Mouse (Mus musculus): ENCODE measurements around the gene Garnl3.

The Garnl3 gene

DNA sequence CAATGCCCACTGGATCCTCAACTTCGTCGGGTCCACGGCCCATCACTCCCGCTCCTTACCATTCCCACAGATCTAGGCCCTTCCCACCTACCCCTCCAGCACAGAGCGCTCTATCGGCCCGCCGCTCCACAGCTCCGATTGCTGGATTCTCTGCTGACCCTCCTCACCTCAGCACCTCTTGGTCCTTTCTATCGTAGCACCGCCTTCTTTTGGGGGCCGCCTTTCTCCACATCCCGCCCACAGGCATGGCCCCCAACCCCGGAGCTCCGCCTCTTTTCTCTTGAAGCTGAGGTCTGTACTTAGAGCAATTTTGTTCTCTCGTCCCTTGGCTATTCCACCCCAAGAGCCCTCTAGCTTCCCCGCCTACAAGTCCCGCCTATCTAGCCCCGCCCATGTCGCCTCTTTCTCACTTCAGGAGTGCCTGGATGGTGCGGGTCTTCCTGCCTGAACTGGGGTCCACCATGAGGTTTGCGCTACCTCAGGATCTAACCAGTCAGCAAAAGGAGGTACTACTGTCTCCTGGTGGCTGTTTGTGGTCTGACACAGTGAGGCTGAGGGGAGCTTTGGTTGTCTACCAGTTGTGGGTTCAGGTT, at the start of gene Garnl3:
Gene Garnl3 (minus strand): TSS at position 155 of the 593 bp plus-strand sequence.
- peak; percentile 74 to 81 for DNase-seq (ENCODE audit: low spot score in 2 of 2)

DNA sequence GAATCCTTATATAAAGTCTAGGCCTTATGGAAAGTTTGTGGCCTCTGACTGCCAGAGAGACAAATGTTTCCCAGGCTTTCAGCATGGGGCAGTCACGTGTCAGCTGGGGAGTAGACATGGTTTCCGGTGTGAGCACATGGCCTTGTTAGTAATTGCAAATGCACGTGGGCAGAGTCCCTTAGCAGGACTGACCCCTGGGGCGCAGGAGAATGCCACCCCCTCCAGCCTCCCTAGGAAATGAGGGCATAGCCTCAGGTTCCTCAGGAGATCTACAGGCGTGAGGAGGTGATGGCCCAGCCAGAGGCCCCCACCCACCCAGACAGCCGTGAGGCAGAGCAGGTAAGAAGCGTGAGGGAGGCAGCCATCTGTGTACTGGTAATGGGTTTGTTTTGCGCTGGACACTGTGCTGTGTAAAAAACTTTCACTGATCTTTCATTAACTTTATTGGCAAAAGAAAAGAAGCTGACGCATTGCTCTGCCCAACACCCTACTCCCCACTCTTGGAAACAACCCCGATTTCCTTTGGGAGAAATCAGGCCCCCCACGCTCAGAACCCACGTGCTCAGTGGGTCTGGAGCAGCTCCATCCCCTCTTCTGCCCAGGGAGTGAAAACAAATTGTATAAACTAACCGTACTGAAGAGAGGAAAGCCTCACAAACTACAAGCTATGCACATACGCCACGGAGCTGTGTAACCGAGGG, 48.6 kb upstream of the Garnl3 start:
- no peak for DNase-seq (ENCODE audit: low spot score in 2 of 2)

DNA sequence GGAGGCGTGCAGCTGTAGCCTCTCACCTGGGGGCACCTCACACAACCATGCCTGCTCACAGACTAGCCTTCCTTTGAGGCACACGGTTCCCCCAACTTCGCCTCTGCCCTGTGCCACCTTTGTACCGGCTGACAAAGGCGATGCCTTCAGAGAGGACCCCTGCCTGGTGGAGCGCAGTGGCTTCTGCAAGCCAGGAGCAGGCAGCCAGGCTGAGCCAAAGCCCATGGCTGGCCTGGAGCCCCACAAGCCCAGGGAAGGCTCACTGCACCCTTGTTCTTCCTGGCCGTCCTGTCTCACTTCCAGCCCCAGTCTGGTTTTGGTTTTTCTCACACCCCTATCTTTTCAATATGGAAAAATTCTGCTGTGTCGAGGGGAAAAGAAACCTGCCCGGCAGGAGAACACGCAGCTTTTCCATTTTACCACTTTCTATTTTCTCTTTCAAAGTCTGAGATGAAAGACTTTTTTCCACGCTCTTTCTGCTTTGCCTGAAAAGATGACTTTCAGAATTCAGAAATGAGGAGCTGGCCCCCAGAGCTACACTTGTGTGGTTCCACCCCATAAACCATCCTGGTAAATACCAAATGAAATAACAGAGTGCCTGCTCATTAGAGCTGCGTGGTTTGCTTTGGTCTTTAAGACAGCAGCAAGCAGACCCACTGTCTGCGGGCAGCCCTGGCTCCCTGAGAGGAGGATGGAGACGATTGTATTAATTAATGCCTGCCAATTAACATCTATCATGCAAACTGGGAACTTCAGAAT, 47.9 kb upstream of the Garnl3 start:
- DNase-seq (ENCODE audit: low spot score in 2 of 2) = no peak

DNA sequence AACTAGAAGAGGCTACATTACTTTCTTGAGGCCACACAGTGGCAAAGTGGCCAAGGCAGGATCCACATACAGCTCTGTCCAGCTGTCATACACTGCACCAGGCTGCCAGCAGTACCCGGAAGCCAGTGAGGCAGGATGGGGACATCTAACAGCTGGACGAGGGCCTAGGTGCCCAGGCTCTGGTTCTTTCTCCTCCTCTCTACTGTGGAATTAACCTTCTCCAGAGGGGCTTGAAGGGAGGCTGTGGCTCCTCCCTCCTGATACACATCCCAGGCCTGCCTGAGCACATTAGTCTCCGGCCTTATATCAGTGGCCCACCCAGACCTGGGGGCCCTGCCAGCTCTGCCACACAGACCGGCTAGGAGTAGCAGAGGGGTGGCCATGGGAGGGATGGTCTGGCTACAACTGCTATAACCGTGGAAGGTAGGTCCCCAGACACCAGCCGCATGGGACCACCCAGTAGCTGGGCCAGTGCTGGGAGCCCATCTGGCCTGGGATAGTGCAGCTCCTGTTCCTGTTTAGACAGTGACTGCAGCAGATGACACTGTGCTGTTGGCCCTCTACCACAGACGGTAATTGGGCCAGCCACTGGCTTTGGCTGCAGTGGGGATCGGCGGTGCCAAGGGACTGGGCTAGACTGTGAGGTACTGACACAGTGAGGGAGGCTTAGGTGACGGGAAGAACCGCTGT, 46.9 kb upstream of the Garnl3 start:
- no peak for DNase-seq (ENCODE audit: low spot score in 2 of 2)

DNA sequence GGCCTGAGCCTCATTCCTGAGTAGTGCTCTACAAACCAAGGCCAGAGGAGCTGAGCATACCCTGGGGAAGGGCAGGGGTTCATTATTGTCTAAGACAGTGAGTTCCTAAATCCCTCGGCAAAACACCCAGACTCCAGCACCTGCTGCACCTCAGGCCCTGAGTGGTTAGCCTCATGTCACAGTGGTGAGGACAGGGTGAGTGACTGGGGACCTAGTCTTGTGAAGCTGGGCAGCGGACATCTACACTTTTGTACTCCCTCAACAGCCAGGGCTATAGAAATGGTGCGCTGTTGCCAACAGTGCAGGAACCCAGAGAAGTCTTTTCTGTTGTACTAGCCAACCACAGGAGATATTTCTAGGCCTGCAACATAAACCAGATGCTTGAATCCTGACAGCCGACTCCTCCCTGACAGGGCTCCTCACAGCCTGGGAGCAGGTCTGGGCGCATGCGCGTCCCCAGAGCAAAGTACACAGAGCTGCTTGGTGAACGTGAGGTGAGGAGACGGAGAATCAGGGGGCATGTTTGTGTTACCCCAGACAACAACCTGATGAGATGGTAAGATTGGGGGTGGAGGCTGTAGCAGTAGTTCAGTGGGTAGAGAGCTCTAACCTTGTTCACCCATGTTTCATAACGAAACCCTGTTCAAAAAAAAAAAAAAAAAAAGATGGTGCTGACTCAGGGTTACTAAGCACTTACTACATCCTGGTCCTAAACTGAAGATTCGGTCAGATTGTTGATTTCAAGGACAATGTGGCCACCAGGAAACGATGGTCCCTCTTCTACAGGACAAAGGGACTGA, 46.2 kb upstream of the Garnl3 start:
- DNase-seq (ENCODE audit: low spot score in 2 of 2) = no peak

DNA sequence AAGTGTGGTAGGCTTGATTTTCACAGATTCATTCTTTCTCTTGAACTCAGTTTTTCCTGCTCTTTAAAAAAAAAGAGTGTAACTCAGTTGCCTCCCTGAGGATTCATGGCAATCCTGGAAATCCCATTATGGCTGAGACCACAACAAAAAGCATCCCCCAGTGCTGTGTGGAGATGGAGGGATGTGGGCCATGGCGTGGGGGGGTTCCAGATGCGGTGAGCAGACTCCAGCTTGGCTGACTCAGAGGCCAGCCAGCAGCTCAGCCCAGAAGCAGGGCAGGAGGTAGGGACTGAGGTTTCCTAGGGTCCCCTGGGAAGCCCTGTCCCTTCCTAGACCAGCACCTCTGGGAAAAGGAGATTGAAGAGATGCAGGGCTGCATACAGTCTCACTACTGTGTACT, 45.5 kb upstream of the Garnl3 start:
- no peak for DNase-seq (ENCODE audit: low spot score in 2 of 2)

DNA sequence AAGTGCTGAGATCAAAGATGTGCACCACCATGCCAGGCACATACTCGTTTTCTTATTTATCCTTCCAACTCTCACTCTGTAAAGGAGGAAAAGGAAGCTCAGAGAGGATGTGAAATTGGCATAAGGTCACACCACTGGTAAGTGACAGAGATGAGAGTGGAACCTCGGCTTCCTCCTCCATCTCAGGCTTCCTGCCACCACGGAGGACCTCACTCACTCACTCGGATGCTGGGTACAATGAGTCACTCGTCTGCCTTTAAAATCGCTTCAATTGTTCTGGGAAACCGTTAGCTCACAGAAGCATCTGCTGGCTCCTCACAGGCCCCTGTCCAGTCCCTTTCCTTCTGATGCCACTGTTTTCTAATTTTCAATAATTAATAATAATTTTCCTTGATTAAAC, 45.1 kb upstream of the Garnl3 start:
- no peak for DNase-seq (ENCODE audit: low spot score in 2 of 2)

DNA sequence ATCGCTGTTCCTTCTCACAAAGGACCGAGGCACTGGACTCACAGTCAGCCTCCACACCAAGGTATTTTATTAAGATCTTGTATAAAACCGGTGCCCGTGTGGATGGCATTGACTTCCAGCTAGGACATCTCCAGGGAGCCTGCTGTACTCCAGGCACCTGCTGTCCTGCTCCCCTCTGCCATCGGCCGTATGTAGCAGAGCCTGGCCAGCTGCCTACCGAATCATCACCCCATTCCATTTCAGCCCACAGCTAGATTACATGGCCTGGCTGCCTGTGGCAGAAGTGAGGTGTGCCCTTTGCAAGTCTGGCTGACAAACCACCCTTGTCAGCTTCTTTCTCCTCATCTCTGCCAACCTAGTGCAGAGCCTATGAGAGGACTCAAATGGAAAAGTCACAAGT, 42.2 kb upstream of the Garnl3 start:
- DNase-seq (ENCODE audit: low spot score in 2 of 2) = no peak

DNA sequence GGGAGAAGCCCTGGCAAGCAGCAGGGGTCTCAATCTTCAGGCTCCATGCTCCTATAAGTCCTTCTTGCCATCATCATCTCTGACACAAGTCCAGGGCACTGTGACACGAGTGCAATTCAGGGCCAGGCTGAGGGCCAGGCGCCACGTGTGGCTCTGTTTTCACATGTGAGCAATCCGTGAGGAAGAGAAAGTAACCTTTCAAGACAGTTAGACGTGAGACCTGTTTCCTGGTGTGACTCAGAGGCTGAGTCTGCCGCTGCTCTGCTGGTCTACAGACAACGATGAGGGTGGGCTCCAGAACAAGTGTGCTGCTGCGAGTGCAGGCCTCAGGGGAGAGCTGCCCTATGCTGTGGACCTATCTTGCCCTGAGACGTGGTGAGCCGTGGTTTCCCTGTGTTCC, 41.7 kb upstream of the Garnl3 start:
- DNase-seq (ENCODE audit: low spot score in 2 of 2) = no peak

DNA sequence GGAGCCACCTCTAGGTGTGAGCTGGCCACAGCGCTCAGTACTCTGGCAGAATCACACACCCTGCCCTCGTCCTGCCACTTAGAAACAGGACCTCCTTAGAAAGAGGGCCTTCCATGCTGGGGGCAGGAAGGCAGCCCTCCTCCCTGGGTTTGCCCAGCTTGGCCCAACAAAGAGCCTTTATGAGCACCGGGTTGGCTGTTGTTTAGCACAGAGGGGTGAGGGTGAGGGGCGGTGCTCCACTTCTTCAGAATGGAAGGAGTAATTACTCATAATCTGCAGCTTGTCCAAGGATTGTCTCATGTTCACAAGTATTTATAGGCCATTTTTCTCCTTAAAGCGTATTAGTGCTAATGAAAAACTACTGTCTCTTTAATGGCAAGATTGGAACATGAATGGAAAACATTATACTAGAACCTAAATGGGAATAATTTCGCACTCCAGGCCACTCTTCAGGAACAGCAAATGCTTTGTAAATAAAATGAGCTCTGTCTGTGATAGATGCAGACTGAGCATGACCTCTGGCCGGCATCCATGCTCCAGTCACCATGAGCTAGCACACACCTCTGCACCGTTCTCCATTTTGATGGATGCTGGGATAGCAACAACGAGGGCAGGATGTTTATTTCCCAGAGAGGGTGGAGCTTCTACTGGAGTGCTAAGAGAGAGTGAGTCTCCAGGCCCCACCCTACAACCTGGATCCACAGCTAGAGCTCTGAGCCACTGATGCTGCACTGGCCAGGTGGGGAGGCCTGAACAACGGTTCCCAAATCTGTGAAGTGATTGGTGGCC, 39.5 kb upstream of the Garnl3 start:
- DNase-seq (ENCODE audit: low spot score in 2 of 2) = no peak

DNA sequence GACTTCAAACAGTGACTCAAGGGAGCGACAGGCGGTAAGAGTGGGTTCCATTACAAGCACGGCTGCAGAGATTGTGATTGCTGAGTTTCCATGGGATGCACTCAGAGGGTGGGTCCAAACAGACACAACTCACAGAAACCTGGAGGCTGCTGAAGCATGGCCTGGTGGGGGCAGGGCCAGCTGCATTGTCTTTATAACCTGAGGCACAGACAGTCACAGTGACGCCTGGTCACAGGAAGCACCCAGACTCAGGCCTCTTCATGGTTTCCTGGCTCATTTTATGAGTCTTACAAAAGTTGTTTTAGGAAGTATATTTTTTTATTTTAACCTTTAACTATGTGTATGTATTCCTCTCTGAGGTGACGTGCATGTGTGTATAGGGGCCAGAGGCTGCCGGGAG, 38.0 kb upstream of the Garnl3 start:
- no peak for DNase-seq (ENCODE audit: low spot score in 2 of 2)

DNA sequence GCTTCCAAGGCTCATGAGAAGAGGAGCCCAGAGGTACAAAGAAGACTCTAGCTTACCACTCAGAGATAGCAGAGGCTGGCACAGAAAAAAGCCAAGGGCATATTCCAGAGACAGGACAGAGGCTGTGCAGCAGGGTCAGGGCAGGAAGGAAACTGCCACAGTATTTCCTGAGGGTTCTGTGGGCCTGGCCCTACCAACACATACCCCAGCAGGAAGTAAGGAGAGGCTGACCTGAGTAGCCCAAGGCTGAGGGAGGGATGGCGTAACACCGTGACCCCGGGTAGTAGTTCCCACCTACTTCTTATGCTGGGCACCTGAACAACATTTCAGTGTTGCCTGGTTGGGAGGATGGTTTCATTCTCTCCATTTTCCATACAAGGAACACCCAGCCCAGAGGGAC, 35.6 kb upstream of the Garnl3 start:
- DNase-seq (ENCODE audit: low spot score in 2 of 2) = no peak

DNA sequence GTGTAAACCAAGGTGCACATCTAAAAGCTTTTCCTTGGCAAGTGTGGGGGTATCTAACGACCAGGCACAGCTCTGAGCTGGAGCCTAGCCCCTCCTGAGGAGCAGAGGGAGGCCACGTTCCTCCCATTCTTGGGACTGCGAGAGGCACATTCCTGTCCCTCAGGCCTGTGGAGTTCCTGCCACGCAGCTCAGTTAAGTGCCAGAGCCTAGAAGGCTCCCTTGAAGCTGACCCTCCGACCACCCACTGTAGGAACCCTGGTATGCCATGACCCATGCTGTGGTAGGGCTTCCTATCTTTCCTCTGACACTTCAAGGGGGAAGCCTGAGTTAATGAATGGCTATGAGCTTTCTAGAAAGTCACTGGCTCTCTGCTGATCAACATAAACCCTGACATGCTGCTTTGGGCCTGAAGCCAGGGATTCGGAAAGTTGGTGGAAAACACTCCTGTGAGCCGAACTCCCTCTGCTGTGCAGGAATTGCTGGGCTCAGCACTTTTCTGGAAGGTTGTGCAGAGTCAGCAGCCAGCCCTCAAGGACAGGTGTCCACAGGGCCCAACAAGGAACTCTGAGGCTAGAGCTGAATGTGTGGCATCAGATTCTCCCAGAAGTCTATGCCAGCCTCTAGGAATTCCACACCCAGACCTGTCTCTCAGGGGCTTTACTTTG, 34.4 kb upstream of the Garnl3 start:
- DNase-seq (ENCODE audit: low spot score in 2 of 2) = no peak

DNA sequence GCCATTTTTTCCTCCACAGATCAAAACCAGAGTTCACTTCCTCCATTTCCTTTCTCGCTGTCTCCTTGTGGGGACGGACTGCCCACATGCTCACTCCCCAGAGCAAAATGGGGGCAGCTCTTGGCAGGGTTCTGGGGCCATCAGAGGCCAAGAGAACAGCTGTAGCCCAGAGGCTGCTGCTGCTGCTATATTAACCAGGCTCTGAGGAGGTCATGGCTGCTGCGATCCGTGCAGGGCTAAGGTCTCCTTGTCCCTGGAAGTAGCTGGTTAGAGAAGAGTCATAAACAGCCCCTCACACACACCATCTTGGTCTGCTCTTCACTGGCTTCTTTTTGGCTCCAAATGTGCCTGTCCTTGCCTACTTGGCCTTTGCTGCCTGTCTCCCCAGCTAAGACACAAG, 33.8 kb upstream of the Garnl3 start:
- DNase-seq (ENCODE audit: low spot score in 2 of 2) = no peak

DNA sequence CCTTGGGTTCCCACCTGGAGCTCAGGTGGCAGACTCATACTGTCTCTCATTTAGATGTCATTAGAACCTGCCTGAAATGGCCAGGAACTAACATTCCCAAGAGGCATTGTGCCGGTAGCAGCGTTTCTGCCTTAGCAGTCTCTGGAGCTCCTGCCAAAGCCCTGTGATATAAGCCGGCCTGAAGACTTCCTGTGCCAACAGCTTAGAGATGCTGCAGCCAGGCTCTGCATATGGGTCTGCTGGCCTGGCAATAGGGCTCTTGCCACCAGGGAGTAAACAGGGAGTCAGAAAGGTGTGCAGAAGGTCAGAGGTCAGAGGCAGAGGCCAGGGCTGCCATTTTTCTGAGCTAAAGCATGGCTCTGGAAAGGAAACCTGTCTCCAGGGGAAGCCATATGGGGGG, 33.2 kb upstream of the Garnl3 start:
- DNase-seq (ENCODE audit: low spot score in 2 of 2) = no peak

DNA sequence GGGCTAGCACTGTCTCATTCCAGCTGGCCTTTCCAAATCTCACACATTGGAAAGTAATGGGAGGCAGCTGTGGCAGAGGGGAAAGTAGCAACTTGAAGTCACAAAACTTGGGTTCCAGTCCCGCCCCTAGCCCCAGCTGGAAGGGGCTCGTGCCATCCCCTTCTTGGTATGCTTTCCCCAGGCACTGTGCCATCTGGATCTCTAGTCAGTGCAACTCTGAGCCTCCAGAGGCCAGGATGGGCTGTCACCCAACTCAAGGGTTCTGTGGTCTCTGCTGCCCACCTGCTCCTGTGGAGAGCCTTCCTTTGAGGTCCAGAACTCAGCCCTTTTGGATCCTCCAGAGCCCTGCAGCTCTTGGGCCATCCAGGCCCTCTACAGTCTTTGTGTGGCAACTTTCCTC, 30.7 kb upstream of the Garnl3 start:
- no peak for DNase-seq (ENCODE audit: low spot score in 2 of 2)

DNA sequence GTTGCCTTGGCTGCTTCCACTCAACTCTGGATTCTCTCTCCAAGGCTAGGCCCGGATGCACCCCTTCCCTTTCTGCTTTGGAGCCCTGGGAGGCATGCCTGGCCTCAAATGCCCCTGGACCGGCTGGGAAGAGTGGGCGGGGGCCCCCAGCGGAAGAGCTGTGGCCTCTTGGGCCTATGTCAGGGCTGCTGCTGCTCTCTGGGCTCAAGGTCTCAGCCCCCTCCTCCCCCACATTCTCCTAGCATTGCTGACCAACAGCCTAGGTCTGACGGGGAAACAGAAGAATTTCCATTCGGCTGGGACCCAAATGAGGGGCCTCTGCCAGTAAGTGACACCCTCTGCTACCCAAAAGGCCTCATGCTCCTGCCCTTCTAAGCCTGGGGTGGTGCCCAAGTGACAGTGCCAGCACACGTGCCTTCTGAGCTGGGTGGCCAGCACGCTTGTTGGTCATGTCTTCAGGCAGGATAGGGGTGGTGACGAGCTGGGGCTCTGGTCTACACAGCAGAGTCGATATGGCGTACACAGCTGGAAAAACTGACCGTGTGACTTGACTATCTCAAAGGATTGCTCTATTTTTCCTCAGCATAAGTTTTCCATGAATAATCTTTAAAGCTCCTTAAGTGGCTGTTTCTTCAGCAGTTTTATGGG, 29.0 kb upstream of the Garnl3 start:
- DNase-seq (ENCODE audit: low spot score in 2 of 2) = no peak

DNA sequence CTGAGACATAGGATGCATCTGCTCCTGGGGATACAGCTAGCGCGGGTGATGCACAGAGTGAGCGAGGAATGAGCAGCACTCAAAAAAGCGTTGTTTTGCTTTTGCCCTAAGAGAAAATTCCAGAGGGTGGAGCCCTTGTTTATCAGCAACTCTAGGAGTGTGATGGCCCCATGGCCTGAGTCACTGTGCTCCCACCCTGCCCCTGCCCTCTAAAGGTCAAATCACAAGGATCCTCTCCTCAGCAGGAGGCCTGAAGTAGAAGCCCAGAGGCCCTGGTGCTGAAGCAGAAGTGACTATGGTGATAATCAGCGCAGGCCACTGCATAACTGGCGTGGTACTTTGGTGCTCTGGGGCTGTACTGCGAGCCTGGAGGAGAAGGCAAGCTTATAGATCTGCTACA, 28.1 kb upstream of the Garnl3 start:
- no peak for DNase-seq (ENCODE audit: low spot score in 2 of 2)

DNA sequence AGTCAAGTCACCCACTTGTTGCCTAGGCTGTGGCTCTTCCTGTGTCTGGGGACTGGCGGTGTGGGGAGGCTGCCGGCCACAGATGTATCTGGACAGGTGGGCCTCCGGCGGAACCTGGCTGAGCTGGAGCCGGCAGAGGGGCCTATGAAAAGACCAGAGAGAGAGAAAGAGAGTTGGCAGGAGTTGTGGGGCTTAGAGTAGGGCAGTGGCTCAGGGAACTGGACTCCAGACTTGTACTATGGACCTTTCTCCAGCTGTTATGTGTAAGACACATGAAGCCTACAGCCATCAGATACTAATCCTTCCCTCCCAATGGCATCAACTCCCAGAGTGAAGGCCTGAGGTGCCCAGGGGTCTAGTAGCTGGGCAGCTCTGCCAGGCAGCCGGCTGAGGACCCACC, 27.4 kb upstream of the Garnl3 start:
- DNase-seq (ENCODE audit: low spot score in 2 of 2) = no peak

DNA sequence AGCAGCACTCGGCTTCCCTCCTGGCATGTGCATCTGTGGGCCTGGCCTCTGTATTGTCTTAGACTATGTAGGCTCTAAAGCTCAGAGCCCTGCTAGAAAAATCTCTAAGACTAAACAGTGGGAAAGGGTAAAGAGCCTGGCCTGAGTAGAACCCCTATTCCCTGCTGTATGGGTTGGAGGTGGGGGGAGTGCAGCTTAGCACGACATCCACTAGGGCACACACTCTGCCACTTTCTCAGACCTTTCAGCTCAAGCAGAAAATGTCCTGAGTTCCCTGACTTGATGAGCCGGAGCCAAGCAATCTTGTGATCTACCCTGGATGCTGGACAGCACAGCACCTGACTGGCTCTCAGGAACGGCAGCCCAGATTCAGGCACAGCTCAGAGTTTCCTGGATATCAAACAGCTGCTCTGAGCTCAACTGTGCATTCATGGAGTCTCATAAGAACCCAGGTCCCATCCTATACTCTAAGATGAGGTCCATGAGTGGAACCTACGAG, 24.9 kb upstream of the Garnl3 start:
- no peak for DNase-seq (ENCODE audit: low spot score in 2 of 2)

All from frontal cortex, postnatal 10 days (tissue).